ENCODE assay signal across 8 mouse cellular contexts in the genomic region with DNA sequence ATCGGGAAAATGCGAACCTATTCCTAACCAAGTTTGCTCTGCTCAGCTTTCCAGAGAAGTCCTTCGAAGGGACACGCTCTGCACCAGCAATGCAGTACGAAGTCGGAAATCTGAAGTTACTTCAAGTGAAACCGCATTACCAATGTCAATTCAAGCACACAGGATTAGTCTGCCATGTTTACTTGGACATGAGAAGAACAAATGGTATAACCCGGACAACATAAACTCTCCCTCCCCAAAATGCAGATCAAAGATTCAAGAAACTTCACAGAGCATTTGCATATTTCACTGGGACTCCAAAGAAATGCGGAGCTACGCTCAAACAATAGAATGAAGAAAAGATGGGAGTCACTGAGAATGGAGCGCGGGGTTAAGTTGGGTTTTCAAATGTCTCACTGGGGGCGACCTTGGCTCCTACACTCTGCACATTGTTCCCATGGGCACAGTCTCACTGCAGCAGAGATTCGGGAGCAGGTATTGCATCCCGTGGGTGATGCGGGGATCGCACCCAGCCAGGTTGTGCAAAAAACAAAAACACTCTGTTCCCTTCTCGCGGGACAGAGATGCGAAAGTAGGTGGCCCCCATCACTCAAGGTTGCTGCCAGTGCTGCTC. TPM values are rescaled to one million over a fixed set of nuclear protein-coding genes. Genes with fewer than 3 reads are reported as not detected.
DNase-seq lines count a peak whose midpoint lies in the region; ATAC-seq lines count a peak whose summit lies in the region.

No protein-coding gene starts in this region.

- H3K4me2 ChIP-seq in embryonic facial prominence, embryonic 15.5 days (replicated peaks): peak overlapping the region; percentile 80
- H3K4me2 ChIP-seq in hindbrain, embryonic 12.5 days (replicated peaks): peak overlapping the region; percentile 79
- H3K4me2 ChIP-seq in midbrain, embryonic 15.5 days: peak overlapping the region; percentile 87

- H3K4me3 ChIP-seq in embryonic facial prominence, embryonic 15.5 days (replicated peaks): peak overlapping the region; percentile 87
- peak overlapping the region; percentile 92 for H3K4me3 ChIP-seq in hindbrain, embryonic 12.5 days
- peak overlapping the region; percentile 62 for H3K4me3 ChIP-seq in midbrain, embryonic 15.5 days

- H3K9me3 ChIP-seq in embryonic facial prominence, embryonic 15.5 days (replicated peaks): no peaks in the 10 kb centered on the region
- no peaks in the 10 kb centered on the region for H3K9me3 ChIP-seq in hindbrain, embryonic 12.5 days (replicated peaks)
- H3K9me3 ChIP-seq in midbrain, embryonic 15.5 days: no peaks in the 10 kb centered on the region

- peaks cover 18% of the 10 kb centered on the region for H3K4me1 ChIP-seq in embryonic facial prominence, embryonic 15.5 days
- peaks cover 20% of the 10 kb centered on the region for H3K4me1 ChIP-seq in hindbrain, embryonic 12.5 days
- peaks cover 24% of the 10 kb centered on the region for H3K4me1 ChIP-seq in midbrain, embryonic 15.5 days

- no peaks in the 10 kb centered on the region for H3K27me3 ChIP-seq in embryonic facial prominence, embryonic 15.5 days
- H3K27me3 ChIP-seq in hindbrain, embryonic 12.5 days: no peaks in the 10 kb centered on the region
- H3K27me3 ChIP-seq in midbrain, embryonic 15.5 days (replicated peaks): no peaks in the 10 kb centered on the region

- H3K9ac ChIP-seq in embryonic facial prominence, embryonic 15.5 days: peak overlapping the region; percentile 96
- H3K9ac ChIP-seq in hindbrain, embryonic 12.5 days: peak overlapping the region; percentile 99
- H3K9ac ChIP-seq in midbrain, embryonic 15.5 days: peak overlapping the region; percentile 97

- WGBS in embryonic facial prominence, embryonic 15.5 days: 2% methylated on average over 20 of the region's 20 CpGs
- 2% methylated on average over 20 of the region's 20 CpGs for WGBS in hindbrain, embryonic 12.5 days
- under 1% methylated on average over 20 of the region's 20 CpGs for whole genome bisulfite sequencing in midbrain, embryonic 15.5 days

- intact Hi-C loops in left cerebral cortex, postnatal 4 days (cut with DNase I): no loop called here

- H3K27ac ChIP-seq in embryonic facial prominence, embryonic 15.5 days (replicated peaks): peak overlapping the region; percentile 99
- H3K27ac ChIP-seq in hindbrain, embryonic 12.5 days: peak overlapping the region; percentile 100
- peak overlapping the region; percentile 100 for H3K27ac ChIP-seq in midbrain, embryonic 15.5 days

- H3K36me3 ChIP-seq in embryonic facial prominence, embryonic 15.5 days: peaks cover 5% of the 10 kb centered on the region
- peaks cover 7% of the 10 kb centered on the region for H3K36me3 ChIP-seq in hindbrain, embryonic 12.5 days
- 0 out of 2 replicates have a peak, but pooled peaks cover under 1% of the 10 kb centered on the region for H3K36me3 ChIP-seq in midbrain, embryonic 15.5 days (replicated peaks)

- no peak for ATAC-seq in embryonic facial prominence, embryonic 15.5 days (ENCODE audit: insufficient number of reproducible peaks, low FRiP score, low TSS enrichment, low read depth)
- ATAC-seq in hindbrain, embryonic 12.5 days (ENCODE audit: low FRiP score): peak; percentile 55
- ATAC-seq in midbrain, embryonic 15.5 days (replicated peaks): peak; percentile 38

- peak; percentile 30 for DNase-seq in kidney, adult 11 months
- no peak for DNase-seq in kidney, postnatal 10 days
- DNase-seq in adipocyte (ENCODE audit: low spot score): peak; percentile 28
- peak; percentile 40 for DNase-seq in left cerebral cortex, postnatal 4 days
- peak; percentile 48 for DNase-seq in thymus, postnatal 4 days

RNA-seq across cellular contexts. Expression of a gene that starts 0.5 kb away (rescaled TPM):
- polyA plus RNA-seq in embryonic facial prominence, embryonic 15.5 days (2015; fragmentation: Nextera tagmentation; extraction: Ambion mirVana): 68.6 and 71.6 TPM in 2 replicates
- polyA plus RNA-seq in hindbrain, embryonic 12.5 days (2016; fragmentation: Nextera tagmentation; extraction: Ambion mirVana): 109 and 111 TPM in 2 replicates
- 10 to 100 TPM; 56.8 to 61.0 TPM for total RNA-seq in left cerebral cortex, postnatal 4 days (2021)
- polyA plus RNA-seq in midbrain, embryonic 15.5 days (2015; fragmentation: Nextera tagmentation; extraction: Ambion mirVana): 54.4 and 57.2 TPM in 2 replicates

RNA-seq across cellular contexts. Expression of a gene that starts 38.0 kb away (rescaled TPM):
- polyA plus RNA-seq in embryonic facial prominence, embryonic 15.5 days (2015; fragmentation: Nextera tagmentation; extraction: Ambion mirVana): 44.5 and 46.5 TPM in 2 replicates
- polyA plus RNA-seq in hindbrain, embryonic 12.5 days (2016; fragmentation: Nextera tagmentation; extraction: Ambion mirVana): 51.4 and 57.6 TPM in 2 replicates
- total RNA-seq in left cerebral cortex, postnatal 4 days (2021): 10 to 100 TPM; 43.3 to 44.8 TPM
- 70.2 and 71.6 TPM in 2 replicates for polyA plus RNA-seq in midbrain, embryonic 15.5 days (2015; fragmentation: Nextera tagmentation; extraction: Ambion mirVana)
